Mouse (Mus musculus) adrenal gland, postnatal 25 days (tissue): Measurements from ENCODE around the gene Gns. TPM values are rescaled to one million over a fixed set of nuclear protein-coding genes. Genes with fewer than 3 reads are reported as not detected.

Experiments
- DNase-seq: peaks from one replicate; pipeline ENCODE4 v3.0.0; 2021; ENCODE audit warnings: mixed read lengths
- total RNA-seq: library from RNA; stranded (reverse); gene quantifications from 2 replicates; pipeline ENCODE4 v1.2.3, GENCODE M21; 2021

Gns gene
- total RNA-seq, 1 experiment from 2014 or later: 195 TPM

- DNase-seq: no peak
Measured at GRCm38 (mm10) chr10:121365781-121366272, 937 bp downstream of the Gns start.

GRCm38 (mm10) chr10:121367271-121367670 lies 2.4 kb downstream of the Gns start:
- DNase-seq: no peak

GRCm38 (mm10) chr10:121367780-121368179 lies 2.9 kb downstream of the Gns start:
- no peak for DNase-seq

- no peak for DNase-seq
Measured at GRCm38 (mm10) chr10:121368783-121369465, 4.0 kb downstream of the Gns start.

DNA sequence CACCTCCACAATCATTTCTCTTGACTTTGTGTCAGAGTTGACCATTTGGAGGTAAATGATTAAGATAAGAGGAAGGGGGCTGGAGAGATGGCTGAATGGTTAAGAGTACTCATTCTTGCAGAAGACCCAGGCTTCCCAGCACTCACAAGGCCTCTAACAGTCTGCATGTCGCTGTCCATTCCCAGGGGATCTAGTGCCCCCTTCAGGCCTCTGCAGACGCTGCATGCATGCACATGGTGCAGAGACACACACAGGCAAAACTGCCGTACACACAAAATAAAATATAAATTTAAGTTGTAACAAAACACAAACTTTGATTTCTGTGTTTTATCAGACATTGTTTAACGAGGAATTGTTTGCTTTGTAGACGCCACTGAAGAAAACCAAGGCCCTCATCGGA lies 5.9 kb downstream of the Gns start:
- peak; percentile 27 for DNase-seq

- no peak for DNase-seq
Measured at GRCm38 (mm10) chr10:121374013-121374412, 9.1 kb downstream of the Gns start.

- no peak for DNase-seq
Measured at GRCm38 (mm10) chr10:121374693-121375620, 10.1 kb downstream of the Gns start.

GRCm38 (mm10) chr10:121375649-121376493 lies 11.0 kb downstream of the Gns start:
- no peak for DNase-seq

DNA sequence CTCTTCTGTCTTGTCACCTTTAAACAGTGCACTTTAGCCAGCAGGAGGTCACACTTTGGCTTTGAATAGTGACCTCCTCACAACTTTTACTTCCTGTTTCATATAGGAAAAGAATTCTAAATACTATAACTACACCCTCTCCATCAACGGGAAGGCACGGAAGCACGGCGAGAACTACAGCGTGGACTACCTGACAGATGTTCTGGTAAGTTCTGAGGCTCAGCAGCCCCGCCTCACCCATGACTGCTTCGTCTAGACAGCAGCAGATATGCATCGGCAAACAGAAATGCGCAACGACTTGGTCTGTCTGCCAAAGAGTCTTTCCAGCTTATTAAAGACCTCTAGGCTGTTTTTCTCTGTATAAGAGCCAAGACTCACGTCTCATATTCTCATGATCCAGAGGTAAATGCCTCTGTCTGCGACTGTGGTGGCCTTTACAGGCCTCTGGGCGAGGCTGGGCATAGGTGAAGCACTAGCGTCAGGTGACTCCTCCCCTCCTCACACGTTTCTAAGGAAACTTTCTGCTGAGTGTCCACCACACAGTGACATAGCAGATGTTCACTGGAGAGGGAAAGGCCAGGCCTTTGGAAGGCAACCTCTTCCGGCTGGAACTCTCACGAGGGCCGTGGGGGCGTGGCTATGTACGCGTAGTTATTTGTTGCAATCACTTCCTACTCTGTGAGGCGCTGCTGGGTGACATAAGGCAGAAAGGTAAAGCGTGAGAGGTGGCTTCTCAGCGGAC lies 11.8 kb downstream of the Gns start:
- no peak for DNase-seq

DNA sequence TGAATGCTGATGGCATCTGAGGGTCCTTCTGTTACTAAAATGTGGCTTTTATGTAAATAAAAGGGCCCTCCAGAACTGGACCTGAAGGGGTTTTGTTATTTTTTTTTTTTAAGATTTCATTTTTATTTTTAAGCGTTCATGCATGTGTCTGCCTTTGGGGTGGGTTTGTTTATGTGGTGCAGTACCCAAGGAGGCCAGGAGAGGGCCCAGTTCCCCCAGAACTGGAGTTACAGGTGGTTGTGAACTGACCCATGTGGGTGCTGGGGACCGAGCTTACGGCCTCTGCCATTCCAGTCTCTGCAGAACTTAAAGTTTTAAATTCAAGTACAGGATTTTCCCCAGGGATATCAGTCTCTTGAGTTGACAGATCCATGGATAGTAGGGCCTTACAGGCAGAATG lies 14.5 kb downstream of the Gns start:
- no peak for DNase-seq

DNA sequence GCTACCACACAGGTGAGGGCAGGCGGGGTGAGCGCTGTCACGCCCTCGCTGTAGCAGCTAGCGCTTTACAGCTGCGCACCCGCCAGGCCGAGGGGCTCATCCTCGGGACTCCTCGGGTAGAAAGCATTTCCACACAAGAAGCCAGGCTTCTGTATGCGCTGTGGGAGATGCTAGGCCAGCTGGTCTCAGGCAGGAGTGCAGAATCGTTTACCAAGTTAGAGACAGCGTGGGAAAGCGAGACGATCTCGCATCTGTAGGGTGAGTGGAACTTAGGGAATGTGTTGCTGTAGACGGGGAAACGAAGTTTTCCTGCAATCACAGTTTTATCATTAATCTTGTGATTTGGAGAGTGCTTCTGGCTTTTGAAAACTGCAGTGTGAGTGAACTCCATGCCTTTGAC lies 16.4 kb downstream of the Gns start:
- DNase-seq: no peak

DNA sequence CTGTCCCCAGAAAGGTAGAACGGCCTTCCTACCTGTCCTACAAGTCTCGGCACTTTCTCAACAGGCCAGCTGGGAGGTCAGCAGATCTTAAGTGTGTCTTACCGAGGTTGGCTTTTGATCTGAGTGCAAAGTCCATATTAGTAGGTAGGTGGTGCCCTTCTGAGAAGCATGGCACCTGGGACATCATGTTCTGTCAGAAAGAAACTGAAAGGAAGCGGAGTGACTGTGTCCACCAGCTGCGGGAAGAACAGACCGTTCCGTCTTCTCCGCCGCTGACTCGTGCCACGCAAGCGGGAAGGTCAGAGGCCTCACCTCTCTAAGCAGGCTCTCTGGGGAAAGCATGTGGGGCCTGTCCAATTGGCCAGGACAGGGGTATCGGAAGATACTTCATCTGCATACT lies 19.8 kb downstream of the Gns start:
- no peak for DNase-seq

DNA sequence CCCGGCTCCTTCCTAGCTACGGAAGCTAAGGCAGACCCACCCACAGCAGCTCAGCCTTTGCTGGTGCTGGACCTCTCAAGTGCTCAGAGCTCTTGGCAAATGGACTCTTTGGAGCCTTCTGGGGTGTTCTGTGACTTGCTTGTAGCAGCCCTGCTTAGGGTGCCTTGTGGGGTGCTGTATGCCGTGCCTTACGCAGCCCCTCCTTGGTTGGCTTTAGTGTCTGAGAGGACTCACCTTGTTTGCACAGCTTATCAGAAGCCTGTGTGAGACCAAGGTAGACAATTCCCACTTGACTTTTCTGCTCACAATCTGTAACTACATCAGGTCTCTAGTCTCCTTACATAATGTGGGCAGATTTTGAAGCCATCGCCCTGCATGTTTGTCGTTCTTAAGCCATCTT lies 20.8 kb downstream of the Gns start:
- DNase-seq: no peak

- DNase-seq: no peak
Measured at GRCm38 (mm10) chr10:121386347-121386746, 21.5 kb downstream of the Gns start.

DNA sequence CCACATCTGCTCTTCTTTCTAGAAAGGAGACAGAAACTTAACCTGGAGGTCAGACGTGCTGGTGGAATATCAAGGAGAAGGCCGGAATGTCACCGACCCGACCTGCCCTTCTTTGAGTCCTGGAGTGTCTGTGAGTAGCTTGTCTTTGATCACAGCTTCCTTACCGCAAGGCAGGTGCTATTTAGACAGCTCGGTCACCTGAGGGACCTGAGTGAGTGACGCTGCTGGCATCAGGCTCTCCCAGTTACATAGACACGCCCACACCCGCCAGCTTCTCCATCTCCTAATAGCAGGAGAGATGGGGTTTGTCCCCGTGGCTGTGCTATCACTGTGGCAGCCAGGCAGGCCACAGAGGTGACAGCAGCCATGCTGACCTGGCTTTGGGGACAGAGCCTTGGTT lies 25.7 kb downstream of the Gns start:
- no peak for DNase-seq

DNA sequence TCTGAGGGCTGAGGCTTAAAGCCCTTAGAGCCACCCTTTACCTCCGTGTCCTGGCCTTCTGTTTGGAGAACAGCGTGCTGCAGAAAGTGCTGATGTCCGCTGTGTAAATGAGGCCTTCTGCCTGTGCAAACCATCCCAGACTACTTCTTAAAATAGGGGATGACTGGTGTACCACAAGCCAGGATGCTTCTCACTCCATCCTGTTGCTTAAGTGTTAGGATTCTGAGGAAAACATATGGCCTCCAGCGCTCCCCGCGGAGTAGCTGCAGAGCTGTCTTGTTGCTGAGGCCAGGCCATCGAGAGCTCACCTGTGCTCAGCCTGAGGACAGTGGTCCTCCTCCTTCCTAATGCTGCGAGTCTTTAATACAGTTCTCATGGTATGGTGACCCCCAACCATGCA lies 27.0 kb downstream of the Gns start:
- no peak for DNase-seq

- DNase-seq: no peak
Measured at GRCm38 (mm10) chr10:121394270-121394669, 29.4 kb downstream of the Gns start.

DNA sequence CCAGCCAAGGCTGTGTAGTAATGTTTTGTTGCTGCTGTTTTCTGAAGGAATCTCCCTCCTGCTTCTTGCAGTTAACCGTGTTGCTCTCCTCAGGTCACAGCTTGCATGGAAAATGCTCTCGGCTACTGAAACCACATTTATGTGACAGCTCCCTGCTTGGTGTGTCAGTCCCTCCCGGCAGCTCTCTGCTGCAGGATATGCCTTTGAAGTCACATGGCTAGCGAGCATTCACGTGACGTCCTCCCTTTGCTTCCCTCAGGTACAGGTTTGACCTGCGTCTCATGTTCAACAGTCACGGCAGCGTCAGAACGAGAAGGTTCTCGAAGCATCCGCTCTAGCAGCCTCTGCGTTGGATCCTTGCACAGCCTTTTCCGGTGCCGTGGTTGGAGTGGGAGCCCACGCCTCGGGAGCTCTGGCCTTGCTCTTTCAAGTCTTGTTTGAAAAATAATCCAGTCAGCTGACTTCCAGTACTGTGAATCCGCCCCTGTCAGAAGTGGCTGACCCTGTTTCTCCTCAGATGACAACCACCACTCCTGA lies 30.0 kb downstream of the Gns start:
- DNase-seq: peak; percentile 28

GRCm38 (mm10) chr10:121395542-121396176 lies 30.8 kb downstream of the Gns start:
- DNase-seq: peak; percentile 16

DNA sequence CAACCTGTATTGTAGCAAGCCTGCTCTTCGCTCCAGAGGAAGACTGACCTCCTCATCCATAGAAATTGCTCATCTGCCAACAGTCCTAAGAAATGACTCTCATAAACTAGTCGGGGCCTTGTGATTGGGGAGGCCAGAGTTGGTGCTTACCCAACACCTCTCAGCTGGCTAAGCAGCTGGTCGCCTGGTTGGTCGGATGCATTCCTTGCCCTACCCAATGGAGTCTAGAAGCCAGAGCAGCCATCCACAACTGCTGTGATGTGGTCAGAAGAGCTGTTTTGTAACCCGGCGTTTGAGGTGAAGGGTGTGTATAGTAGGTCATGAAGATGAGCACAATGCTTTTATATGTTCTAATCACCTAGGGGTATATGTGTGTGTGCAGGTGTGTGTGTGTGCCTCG lies 33.7 kb downstream of the Gns start:
- DNase-seq: no peak

DNA sequence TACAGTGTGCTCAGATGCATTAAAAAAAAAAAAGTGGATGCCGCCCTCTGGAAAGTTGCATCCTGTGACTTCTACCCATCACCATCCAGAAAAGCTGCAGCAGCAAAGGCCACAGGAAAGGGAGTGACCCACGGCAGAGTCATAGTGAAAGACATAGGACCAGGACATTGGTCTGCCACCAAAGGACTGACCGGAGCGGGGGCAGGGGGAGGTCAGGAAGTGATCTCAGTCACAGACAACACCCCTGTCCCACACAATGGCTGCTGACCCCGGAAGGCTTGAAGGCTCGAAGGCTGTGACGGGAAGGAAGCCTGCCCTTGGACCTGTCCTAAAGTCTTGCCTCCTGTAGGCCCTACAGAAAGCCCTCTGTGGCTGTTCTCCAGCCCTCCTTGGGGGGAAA lies 36.1 kb downstream of the Gns start:
- DNase-seq: no peak
